Mouse (Mus musculus) MEL (cell line): Measurements from ENCODE around the gene Krtap16-1. TPM values are rescaled to one million over a fixed set of nuclear protein-coding genes. Genes with fewer than 3 reads are reported as not detected.
A peak's percentile ranks its signal among the peaks of the same experiment; 100 is the strongest.

Source experiments
- DNase-seq: peaks from one replicate; pipeline ENCODE4 v3.0.0; 2011; ENCODE audit warnings: low read depth, low spot score
- H3K27ac ChIP-seq: 2 replicates; pipeline ENCODE4 v1.5.1; 2012; ENCODE audit warnings: low read depth, mild to moderate bottlenecking, control low read depth, low read length, moderate library complexity; ENCODE audit not compliant: control insufficient read depth
- H3K27me3 ChIP-seq, 2 experiments: fragments of 150-350 bp in 1 of 2; sonication (generic) in 1 of 2; 2 replicates each; pipeline ENCODE4 v1.6.1; 2012; ENCODE audit warnings: low read length in 2 of 2, mild to moderate bottlenecking in 2 of 2, improper control_type of control experiment in 1 of 2, moderate library complexity in 1 of 2; ENCODE audit not compliant: insufficient read depth in 2 of 2, control insufficient read depth in 1 of 2
- H3K36me3 ChIP-seq, 2 experiments: 2 replicates each; pipeline ENCODE4 v1.6.1; 2012 to 2014; ENCODE audit warnings: low read length in 2 of 2, improper control_type of control experiment in 1 of 2, inconsistent platforms in 1 of 2, mild to moderate bottlenecking in 1 of 2; ENCODE audit not compliant: insufficient read depth in 2 of 2, control insufficient read depth in 1 of 2
- H3K4me1 ChIP-seq, 2 experiments: fragments of 150-350 bp in 1 of 2; sonication (generic) in 1 of 2; 2 replicates each; pipeline ENCODE4 v1.6.1; 2012; ENCODE audit warnings: low read length in 2 of 2, improper control_type of control experiment in 1 of 2, mild to moderate bottlenecking in 1 of 2; ENCODE audit not compliant: insufficient read depth in 2 of 2, control insufficient read depth in 1 of 2
- H3K4me3 ChIP-seq, 2 experiments: fragments of 150-350 bp in 1 of 2; sonication (generic) in 1 of 2; 2 replicates each; pipeline ENCODE4 v1.5.1; 2012; ENCODE audit warnings: low read depth in 2 of 2, low read length in 2 of 2, mild to moderate bottlenecking in 2 of 2, moderate library complexity in 2 of 2, control low read depth in 1 of 2, improper control_type of control experiment in 1 of 2; ENCODE audit not compliant: control insufficient read depth in 1 of 2, insufficient read depth in 1 of 2
- H3K79me2 ChIP-seq: 2 replicates; pipeline ENCODE4 v1.6.1; 2012; ENCODE audit warnings: mild to moderate bottlenecking, low read length, moderate library complexity; ENCODE audit not compliant: control insufficient read depth, poor library complexity, insufficient read depth
- H3K9ac ChIP-seq: 2 replicates; pipeline ENCODE4 v1.6.1; 2012; ENCODE audit warnings: low read depth, mild to moderate bottlenecking, control low read depth, low read length, moderate library complexity; ENCODE audit not compliant: control insufficient read depth, poor library complexity, severe bottlenecking
- H3K9me3 ChIP-seq: fragments of 150-350 bp; sonication (generic); replicated peaks from 2 replicates; pipeline ENCODE4 v1.6.1; 2012; ENCODE audit warnings: mild to moderate bottlenecking, low read length, improper control_type of control experiment, moderate library complexity; ENCODE audit not compliant: insufficient read depth
- CTCF ChIP-seq, 3 experiments: IDR thresholded peaks in 2 of 3; conservative IDR thresholded peaks in 1 of 3; 2 replicates each; pipeline ENCODE4 v1.5.1; 2011 to 2012; ENCODE audit warnings: low read length in 3 of 3, low read depth in 2 of 3, mild to moderate bottlenecking in 2 of 3, improper control_type of control experiment in 1 of 3, inconsistent platforms in 1 of 3, mixed read lengths in 1 of 3, moderate library complexity in 1 of 3; ENCODE audit not compliant: control insufficient read depth in 1 of 3, insufficient read depth in 1 of 3, poor library complexity in 1 of 3, severe bottlenecking in 1 of 3
- E2F4 ChIP-seq: IDR thresholded peaks from 2 replicates; pipeline ENCODE4 v1.6.1; 2011; ENCODE audit warnings: low read depth, low read length, improper control_type of control experiment, borderline replicate concordance
- JUND ChIP-seq: IDR thresholded peaks from 2 replicates; pipeline ENCODE4 v1.6.1; 2011; ENCODE audit warnings: low read depth, mild to moderate bottlenecking, improper control_type of control experiment, low read length
- MAX ChIP-seq: IDR thresholded peaks from 2 replicates; pipeline ENCODE4 v1.6.1; 2011; ENCODE audit warnings: low read length, improper control_type of control experiment
- MEF2A ChIP-seq: IDR thresholded peaks from 2 replicates; pipeline ENCODE4 v1.6.1; 2014; ENCODE audit warnings: low read depth, mild to moderate bottlenecking, inconsistent platforms, low read length, improper control_type of control experiment; ENCODE audit not compliant: poor library complexity, insufficient replicate concordance, severe bottlenecking; ENCODE audit errors: extremely low read depth
- MYC ChIP-seq: IDR thresholded peaks from 2 replicates; pipeline ENCODE4 v1.6.1; 2011; ENCODE audit warnings: low read depth, mild to moderate bottlenecking, low read length, improper control_type of control experiment, moderate library complexity
- POLR2AphosphoS2 ChIP-seq: IDR thresholded peaks from 2 replicates; pipeline ENCODE4 v1.6.1; 2011; ENCODE audit warnings: low read length, improper control_type of control experiment
- RAD21 ChIP-seq: IDR thresholded peaks from 2 replicates; pipeline ENCODE4 v1.6.1; 2011; ENCODE audit warnings: mild to moderate bottlenecking, low read depth, low read length, improper control_type of control experiment
- RCOR1 ChIP-seq: IDR thresholded peaks from 2 replicates; pipeline ENCODE4 v1.6.1; 2012; ENCODE audit warnings: low read depth, mild to moderate bottlenecking, inconsistent platforms, low read length, improper control_type of control experiment
- SMC3 ChIP-seq: IDR thresholded peaks from 2 replicates; pipeline ENCODE4 v1.6.1; 2011; ENCODE audit warnings: low read depth, low read length, improper control_type of control experiment
- TAL1 ChIP-seq: IDR thresholded peaks from 2 replicates; pipeline ENCODE4 v1.6.1; 2012; ENCODE audit warnings: mild to moderate bottlenecking, inconsistent platforms, low read length, moderate library complexity, mixed read lengths
- TCF12 ChIP-seq: IDR thresholded peaks from 2 replicates; pipeline ENCODE4 v1.6.1; 2014; ENCODE audit warnings: low read depth, mild to moderate bottlenecking, inconsistent platforms, low read length, improper control_type of control experiment, moderate library complexity
- polyA plus RNA-seq, 2 experiments: library from polyadenylated mRNA; stranded (reverse) in 1 of 2; unstranded in 1 of 2; fragments of >175 nt in 1 of 2; fragments of >200 nt in 1 of 2; gene quantifications; 2 replicates each; pipeline versions ENCODE4 v1.2.1 to v1.2.4; 2012; ENCODE audit warnings: low replicate concordance in 2 of 2, low read depth in 1 of 2; ENCODE audit not compliant: insufficient read length in 2 of 2, insufficient read depth in 1 of 2, missing spikeins in 1 of 2
- total RNA-seq: library from RNA; depleted of rRNA; stranded (reverse); fragments of 300-350 nt; gene quantifications from 2 replicates; pipeline ENCODE4 v1.2.3, GENCODE M21; 2012

Gene Krtap16-1
- total and polyA plus RNA-seq, 3 experiments = 0.08 TPM; not detected in 2

DNA sequence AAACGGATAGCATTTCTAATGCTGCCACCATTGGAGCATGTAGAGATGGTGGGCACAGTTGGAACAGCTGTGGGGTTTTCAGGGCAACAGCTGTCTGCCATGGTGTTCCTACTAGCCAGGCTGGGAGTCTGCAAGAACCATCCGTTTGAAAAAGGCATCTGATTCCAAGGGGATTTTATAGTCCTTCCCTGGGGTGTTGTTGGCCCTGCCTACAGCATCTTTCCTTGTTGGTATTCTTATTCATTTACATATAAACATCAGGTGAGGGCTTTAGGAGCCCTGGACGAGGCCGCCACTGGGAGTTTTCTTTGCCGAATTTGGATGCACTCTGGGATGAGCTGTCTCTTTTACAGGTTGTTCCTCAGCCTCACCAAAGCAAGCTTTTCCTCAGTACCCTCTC is 7.4 kb downstream of the Krtap16-1 start, which contains the start of gene Krtap29-1:
Krtap29-1 (minus strand) TSS at position 101 of the 400 bp plus-strand sequence.
- TF ChIP-seq SMC3 (no peak), CTCF (IDR thresholded peaks at IDR 0.05 in 2 of 3, conservative IDR thresholded peaks at IDR 0.05 in 1 of 3; ENCODE audit: control insufficient read depth in 1 of 3, insufficient read depth in 1 of 3, low read depth in 2 of 3, low read length in 3 of 3, poor library complexity in 1 of 3, severe bottlenecking in 1 of 3) (no peak), MEF2A (no peak), POLR2AphosphoS2 (no peak), MYC (no peak), MAX (no peak), RCOR1 (no peak), RAD21 (no peak), TCF12 (no peak), JUND (no peak)
- TF ChIP-seq, all 39 proteins: peak for 0
- no peaks in the 10 kb centered on the region for H3K27me3 ChIP-seq
- H3K9me3 ChIP-seq = no peaks in the 10 kb centered on the region

DNA sequence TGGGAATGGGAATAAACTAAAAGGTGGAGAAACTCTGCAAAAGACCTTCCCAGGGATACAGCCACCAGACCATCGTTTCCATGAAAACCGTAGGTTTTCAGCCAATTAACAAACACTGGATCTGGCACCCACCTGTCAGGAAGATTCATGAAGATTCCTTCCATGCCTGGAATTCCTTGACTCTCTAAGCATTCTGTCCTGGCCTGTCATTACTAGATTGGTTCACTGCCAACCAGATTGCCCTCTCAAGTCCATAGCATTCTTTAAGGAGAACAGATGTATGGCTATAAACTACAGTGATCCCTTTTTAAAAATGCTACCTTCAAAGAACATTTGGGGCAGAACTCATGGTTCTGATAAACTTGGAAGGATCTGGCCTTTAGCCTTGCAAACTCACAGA is 20.4 kb downstream of the Krtap16-1 start:
- H3K27me3 ChIP-seq = no peaks in the 10 kb centered on the region
- no peak for TF ChIP-seq E2F4
- no peak for TF ChIP-seq MAX
- TF ChIP-seq MEF2A = no peak
- TF ChIP-seq MYC = no peak
- no peak for TF ChIP-seq TAL1
- TF ChIP-seq, all 39 proteins: peak for 0
- Histone ChIP-seq H3K4me1 (no peaks in the 10 kb centered on the region), H3K36me3 (no peaks in the 10 kb centered on the region), H3K4me3 (no peak overlapping the region), H3K9me3 (no peaks in the 10 kb centered on the region; the same call in 1 of the 2 replicates), H3K27ac (no peak overlapping the region), H3K79me2 (no peaks in the 10 kb centered on the region), H3K9ac (no peak overlapping the region)
- DNase-seq = no peak

More for the DNA sequence above, 7.4 kb downstream of the Krtap16-1 start, which contains the start of gene Krtap29-1:
- Histone ChIP-seq H3K4me3 (no peak within 1 kb of the TSS), H3K9ac (no peak within 1 kb of the TSS), H3K27ac (no peak within 1 kb of the TSS), H3K4me1 (no peaks in the 10 kb centered on the region), H3K36me3 (no peaks in the 10 kb centered on the region), H3K79me2 (no peaks in the 10 kb centered on the region)
- no peak for DNase-seq

DNA sequence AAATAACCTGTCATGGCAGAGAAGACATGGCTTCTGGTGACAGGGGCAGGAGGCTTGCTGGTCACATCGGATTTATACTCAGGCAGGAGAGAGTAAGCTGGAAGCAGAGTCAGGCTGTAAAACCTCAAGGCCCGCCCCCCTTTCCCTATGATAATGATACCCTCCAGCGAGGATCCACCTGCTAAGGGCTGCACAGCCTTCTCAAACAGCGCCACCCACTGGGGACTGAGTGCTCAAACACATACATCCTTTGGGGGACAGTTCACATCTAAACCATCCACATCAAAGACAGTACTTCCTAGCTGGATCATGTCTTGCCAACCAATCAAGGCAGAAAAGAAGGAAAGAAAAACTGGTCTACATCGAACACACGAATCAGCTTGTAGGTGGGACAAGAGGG is 22.2 kb downstream of the Krtap16-1 start:
- TF ChIP-seq E2F4 = no peak
- 0 out of 6 replicates have a peak, but pooled peaks of 1 of the 3 experiments have one; percentile 10 for TF ChIP-seq CTCF (IDR thresholded peaks at IDR 0.05 in 2 of 3, conservative IDR thresholded peaks at IDR 0.05 in 1 of 3; ENCODE audit: control insufficient read depth in 1 of 3, insufficient read depth in 1 of 3, low read depth in 2 of 3, low read length in 3 of 3, poor library complexity in 1 of 3, severe bottlenecking in 1 of 3)
- TF ChIP-seq, all 39 proteins: peak for 1
- H3K27ac ChIP-seq = no peak overlapping the region
- H3K27me3 ChIP-seq = no peaks in the 10 kb centered on the region
- H3K4me3 ChIP-seq = no peak overlapping the region
- H3K4me1 ChIP-seq = no peaks in the 10 kb centered on the region
- H3K9ac ChIP-seq = no peak overlapping the region
- no peaks in the 10 kb centered on the region for H3K79me2 ChIP-seq
- no peaks in the 10 kb centered on the region; the same call in 1 of the 2 replicates for H3K9me3 ChIP-seq
- H3K36me3 ChIP-seq = no peaks in the 10 kb centered on the region
- no peak for DNase-seq
